Mouse (Mus musculus) liver, embryonic 13.5 days (tissue): Measurements from ENCODE around the gene Pard6b. TPM values are rescaled to one million over a fixed set of nuclear protein-coding genes. Genes with fewer than 3 reads are reported as not detected.

ENCODE experiments used
- ATAC-seq: fragments of 200-750 bp; cut with Nextera tagmentation; 2 replicates; pipeline ENCODE4 v1.8.0; 2017; ENCODE audit warnings: low read depth, mild to moderate bottlenecking, moderate number of reproducible peaks, moderate library complexity
- DNase-seq: peaks from one replicate; pipeline ENCODE4 v3.0.0; 2022
- H3K27ac ChIP-seq: fragments of 300-500 bp; sonication (generic); 2 replicates; pipeline ENCODE4 v1.5.1; 2015; ENCODE audit warnings: moderate library complexity, mild to moderate bottlenecking, inconsistent platforms
- H3K27me3 ChIP-seq: fragments of 300-500 bp; sonication (generic); 2 replicates; pipeline ENCODE4 v1.6.1; 2015; ENCODE audit warnings: mild to moderate bottlenecking, inconsistent platforms
- H3K36me3 ChIP-seq: fragments of 300-500 bp; sonication (generic); 2 replicates; pipeline ENCODE4 v1.6.1; 2015; ENCODE audit warnings: mild to moderate bottlenecking, inconsistent platforms
- H3K4me1 ChIP-seq: fragments of 300-500 bp; sonication (generic); replicated peaks from 2 replicates; pipeline ENCODE4 v1.6.1; 2015; ENCODE audit warnings: inconsistent platforms
- H3K4me2 ChIP-seq: fragments of 300-500 bp; sonication (generic); 2 replicates; pipeline ENCODE4 v1.6.1; 2015; ENCODE audit warnings: inconsistent platforms, mild to moderate bottlenecking, moderate library complexity
- H3K4me3 ChIP-seq: fragments of 300-500 bp; sonication (generic); replicated peaks from 2 replicates; pipeline ENCODE4 v1.5.1; 2015; ENCODE audit warnings: mild to moderate bottlenecking, inconsistent platforms
- H3K9ac ChIP-seq: fragments of 300-500 bp; sonication (generic); 2 replicates; pipeline ENCODE4 v1.6.1; 2015; ENCODE audit warnings: mild to moderate bottlenecking, inconsistent platforms
- H3K9me3 ChIP-seq: fragments of 300-500 bp; sonication (generic); replicated peaks from 2 replicates; pipeline ENCODE4 v1.6.1; 2016; ENCODE audit warnings: inconsistent platforms
- WGBS: fragments of 180-500 bp; shearing (Covaris S2); methylation state at CpG from one replicate; pipeline ENCODE4 v1.1.7; 2015; ENCODE audit not compliant: insufficient replicate concordance; 5-methylcytosine and 5-hydroxymethylcytosine counted together
- polyA plus RNA-seq: library from polyadenylated mRNA; unstranded; fragments of >200 nt; fragmentation: Nextera tagmentation; extraction: Ambion mirVana; gene quantifications from 2 replicates; pipeline ENCODE4 v1.2.1, GENCODE M21; 2015

Pard6b gene
- polyA plus RNA-seq, 1 experiment from 2014 or later = 2.2 TPM

DNA sequence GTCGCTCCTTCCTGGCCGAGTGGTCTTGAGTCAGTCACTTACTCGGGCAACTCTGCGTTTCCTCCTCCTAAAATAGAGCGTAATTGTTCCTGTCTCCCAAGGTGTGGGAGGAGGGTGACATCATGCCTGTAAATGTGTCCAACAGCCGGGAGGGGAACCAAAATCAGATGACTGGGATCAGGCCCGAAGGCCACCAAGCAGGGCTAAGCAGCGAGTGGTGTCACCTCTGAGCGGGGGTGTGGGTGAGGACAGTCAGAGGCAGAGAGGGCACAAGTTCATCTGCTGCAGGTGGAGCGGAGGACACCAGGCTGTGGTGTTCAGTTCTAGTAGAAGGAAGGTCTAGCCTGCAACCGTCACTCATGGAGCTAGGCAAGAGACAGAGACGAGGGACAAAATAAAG lies 17.1 kb upstream of the Pard6b start:
- DNase-seq (no peak), ATAC-seq (0 out of 2 replicates have a peak, but pooled peaks have one; percentile 10)
- WGBS = 73% methylated on average over 12 of the region's 12 CpGs
- Histone ChIP-seq H3K9ac (no peak overlapping the region), H3K27ac (no peak overlapping the region), H3K36me3 (no peaks in the 10 kb centered on the region), H3K4me3 (no peak overlapping the region), H3K27me3 (no peaks in the 10 kb centered on the region), H3K4me2 (no peak overlapping the region), H3K9me3 (no peaks in the 10 kb centered on the region), H3K4me1 (peaks cover 10% of the 10 kb centered on the region; the same call in 1 of the 2 replicates)

- H3K4me3 ChIP-seq = no peak overlapping the region
- no peaks in the 10 kb centered on the region for H3K27me3 ChIP-seq
- H3K36me3 ChIP-seq = no peaks in the 10 kb centered on the region
- H3K9ac ChIP-seq = no peak overlapping the region
- no peaks in the 10 kb centered on the region for H3K9me3 ChIP-seq
- no peak for DNase-seq
- ATAC-seq = no peak
- H3K27ac ChIP-seq = no peak overlapping the region
- H3K4me2 ChIP-seq = no peak overlapping the region
- WGBS = 46% methylated on average over 7 of the region's 7 CpGs
- H3K4me1 ChIP-seq = 0 out of 2 replicates have a peak, but pooled peaks cover 5% of the 10 kb centered on the region
Observed at GRCm38 (mm10) chr2:168065511-168065910, 15.3 kb upstream of the Pard6b start.

GRCm38 (mm10) chr2:168066783-168067182 lies 14.0 kb upstream of the Pard6b start:
- 0 out of 2 replicates have a peak, but pooled peaks cover 5% of the 10 kb centered on the region for H3K4me1 ChIP-seq
- H3K36me3 ChIP-seq = no peaks in the 10 kb centered on the region
- ATAC-seq = no peak
- no peak overlapping the region for H3K27ac ChIP-seq
- no peak overlapping the region for H3K9ac ChIP-seq
- no peaks in the 10 kb centered on the region for H3K9me3 ChIP-seq
- no peaks in the 10 kb centered on the region for H3K27me3 ChIP-seq
- 67% methylated on average over 8 of the region's 8 CpGs for WGBS
- H3K4me3 ChIP-seq = no peak overlapping the region
- H3K4me2 ChIP-seq = no peak overlapping the region
- DNase-seq = no peak

GRCm38 (mm10) chr2:168070425-168070824 lies 10.4 kb upstream of the Pard6b start:
- DNase-seq (no peak), ATAC-seq (no peak)
- Histone ChIP-seq H3K27ac (no peak overlapping the region), H3K4me2 (no peak overlapping the region), H3K9me3 (no peaks in the 10 kb centered on the region), H3K9ac (no peak overlapping the region), H3K4me1 (0 out of 2 replicates have a peak, but pooled peaks cover 16% of the 10 kb centered on the region), H3K27me3 (no peaks in the 10 kb centered on the region), H3K36me3 (no peaks in the 10 kb centered on the region), H3K4me3 (no peak overlapping the region)
- WGBS = 41% methylated on average over 5 of the region's 5 CpGs

GRCm38 (mm10) chr2:168072436-168073131 lies 8.2 kb upstream of the Pard6b start:
- Histone ChIP-seq H3K4me1 (0 out of 2 replicates have a peak, but pooled peaks cover 13% of the 10 kb centered on the region), H3K36me3 (no peaks in the 10 kb centered on the region), H3K27me3 (peaks cover 16% of the 10 kb centered on the region), H3K9me3 (no peaks in the 10 kb centered on the region), H3K4me3 (no peak overlapping the region), H3K4me2 (no peak overlapping the region), H3K9ac (no peak overlapping the region), H3K27ac (no peak overlapping the region)
- DNase-seq (no peak), ATAC-seq (no peak)
- 39% methylated on average over 12 of the region's 12 CpGs for WGBS

- no peaks in the 10 kb centered on the region for H3K36me3 ChIP-seq
- no peak overlapping the region for H3K4me2 ChIP-seq
- WGBS = 76% methylated on average over 5 of the region's 5 CpGs
- H3K4me1 ChIP-seq = peaks cover 19% of the 10 kb centered on the region
- H3K9ac ChIP-seq = no peak overlapping the region
- H3K4me3 ChIP-seq = no peak overlapping the region
- H3K9me3 ChIP-seq = no peaks in the 10 kb centered on the region
- H3K27me3 ChIP-seq = peaks cover 24% of the 10 kb centered on the region
- ATAC-seq = no peak
- H3K27ac ChIP-seq = no peak overlapping the region
- DNase-seq = no peak
Observed at GRCm38 (mm10) chr2:168073722-168074121, 7.1 kb upstream of the Pard6b start.

DNA sequence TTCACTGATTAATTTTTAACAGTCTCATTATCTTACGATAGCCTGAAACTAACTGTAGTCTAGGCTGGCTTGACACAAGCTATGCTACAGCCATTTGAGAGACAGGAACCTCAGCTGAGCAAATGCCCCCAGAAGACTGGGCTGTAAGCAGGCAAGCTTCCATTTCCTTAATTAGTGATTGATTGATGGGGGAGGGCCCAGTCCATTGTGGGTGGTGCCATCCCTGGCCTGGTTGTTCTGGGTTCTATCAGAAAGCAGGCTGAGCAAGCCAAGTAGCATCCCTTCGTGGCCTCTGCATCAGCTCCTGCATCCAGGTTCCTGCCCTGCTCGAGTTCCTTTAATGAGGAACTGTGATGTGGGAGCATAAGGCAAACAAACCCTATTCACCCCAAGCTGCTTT lies 6.3 kb upstream of the Pard6b start:
- Histone ChIP-seq H3K9me3 (no peaks in the 10 kb centered on the region), H3K27me3 (peaks cover 30% of the 10 kb centered on the region), H3K9ac (no peak overlapping the region), H3K4me2 (no peak overlapping the region), H3K4me1 (peaks cover 25% of the 10 kb centered on the region), H3K4me3 (no peak overlapping the region), H3K27ac (no peak overlapping the region), H3K36me3 (no peaks in the 10 kb centered on the region)
- WGBS = 42% methylated on average over 3 of the region's 3 CpGs
- no peak for ATAC-seq
- DNase-seq = no peak

DNA sequence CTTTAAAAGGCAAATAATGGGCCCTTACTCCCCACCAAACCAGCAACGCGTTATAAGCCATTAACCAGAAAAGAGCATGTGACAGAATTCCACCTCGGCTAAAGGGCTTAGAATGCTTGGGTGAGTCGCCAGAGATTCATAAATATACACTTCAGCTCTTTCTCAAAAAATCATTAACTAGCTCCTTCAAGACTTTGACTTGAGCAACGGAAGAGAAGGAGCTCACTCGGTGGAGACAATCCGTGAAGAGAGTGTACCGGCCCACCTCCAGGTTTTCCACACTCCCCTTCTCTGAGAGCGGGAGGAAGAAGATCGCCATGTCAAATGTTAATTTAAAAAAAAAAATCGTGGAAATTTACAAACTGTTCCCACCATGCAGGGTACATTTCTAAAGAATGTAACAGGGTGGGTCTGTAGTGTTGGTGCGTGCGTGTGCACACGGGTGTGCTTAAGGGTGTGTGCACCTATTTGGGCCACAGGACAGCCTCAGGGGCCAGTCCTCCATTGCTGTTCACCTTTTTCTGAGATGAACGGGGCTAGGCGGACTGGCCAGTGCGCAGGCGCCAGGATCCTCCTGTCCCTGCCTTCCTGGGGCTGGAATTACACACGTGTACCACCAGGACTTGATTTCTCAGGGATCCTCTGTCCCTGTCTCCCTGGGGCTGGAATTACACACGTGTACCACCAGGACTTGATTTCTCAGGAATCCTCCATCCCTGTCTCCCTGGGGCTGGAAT lies 3.8 kb upstream of the Pard6b start:
- H3K4me3 ChIP-seq = no peak overlapping the region

DNA sequence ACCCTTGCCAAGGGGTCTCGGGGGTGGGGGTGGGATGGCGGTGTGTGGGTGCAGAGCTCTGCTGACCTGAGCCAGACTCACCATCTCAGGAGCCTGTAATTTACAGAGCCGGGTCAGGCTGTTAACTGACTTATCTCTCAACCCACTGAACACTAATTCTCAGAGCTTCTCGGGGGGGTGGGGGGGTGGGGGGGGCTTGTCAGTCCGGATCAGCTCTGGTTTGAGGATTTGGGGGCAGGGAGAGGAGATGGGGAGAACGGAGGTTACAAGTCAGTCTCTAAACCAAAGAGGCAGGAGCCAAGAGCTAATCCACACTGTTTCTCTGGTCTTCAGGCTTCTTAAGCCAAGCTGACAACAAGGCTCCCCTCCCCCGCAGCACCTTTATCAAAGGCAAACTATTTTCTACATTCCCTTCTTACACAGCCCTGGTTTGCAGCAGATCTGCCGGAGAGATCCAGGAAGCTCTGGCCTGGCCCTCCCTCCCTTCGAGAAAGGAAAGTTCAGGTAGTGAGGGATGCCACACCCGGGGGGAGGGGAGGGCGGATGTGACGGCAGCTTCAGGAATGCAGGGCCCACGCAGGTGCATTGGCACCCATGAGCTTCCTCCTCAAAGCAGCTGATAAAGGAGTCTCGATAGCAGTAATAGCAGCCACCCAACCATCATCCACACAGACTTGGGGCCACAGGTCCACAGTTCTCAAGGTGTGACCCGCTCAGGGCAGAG lies 2.5 kb upstream of the Pard6b start:
- H3K4me3 ChIP-seq = no peak overlapping the region
- no peaks in the 10 kb centered on the region for H3K9me3 ChIP-seq
- peaks cover 56% of the 10 kb centered on the region for H3K4me1 ChIP-seq
- H3K36me3 ChIP-seq = no peaks in the 10 kb centered on the region
- no peak for ATAC-seq
- DNase-seq = no peak
- no peak overlapping the region for H3K4me2 ChIP-seq
- H3K9ac ChIP-seq = no peak overlapping the region
- H3K27ac ChIP-seq = no peak overlapping the region
- peaks cover 59% of the 10 kb centered on the region for H3K27me3 ChIP-seq
- WGBS = 31% methylated on average over 15 of the region's 15 CpGs

More for the DNA sequence above, 3.8 kb upstream of the Pard6b start:
- ATAC-seq (no peak), DNase-seq (no peak)
- Histone ChIP-seq H3K9ac (no peak overlapping the region), H3K27me3 (peaks cover 46% of the 10 kb centered on the region), H3K36me3 (no peaks in the 10 kb centered on the region), H3K27ac (no peak overlapping the region), H3K4me1 (peaks cover 48% of the 10 kb centered on the region), H3K4me2 (no peak overlapping the region), H3K9me3 (no peaks in the 10 kb centered on the region)
- WGBS = 64% methylated on average over 20 of the region's 20 CpGs

- Histone ChIP-seq H3K4me2 (peak overlapping the region; percentile 99), H3K4me3 (peak overlapping the region; percentile 76), H3K4me1 (peaks cover 50% of the 10 kb centered on the region), H3K27me3 (peaks cover 60% of the 10 kb centered on the region), H3K9me3 (no peaks in the 10 kb centered on the region), H3K9ac (peak overlapping the region; percentile 82), H3K36me3 (no peaks in the 10 kb centered on the region), H3K27ac (peak overlapping the region; percentile 73)
- no peak for ATAC-seq
- under 1% methylated on average over 49 of the region's 49 CpGs for WGBS
- DNase-seq = no peak
Observed at GRCm38 (mm10) chr2:168081299-168081932, 612 bp downstream of the Pard6b start.

DNA sequence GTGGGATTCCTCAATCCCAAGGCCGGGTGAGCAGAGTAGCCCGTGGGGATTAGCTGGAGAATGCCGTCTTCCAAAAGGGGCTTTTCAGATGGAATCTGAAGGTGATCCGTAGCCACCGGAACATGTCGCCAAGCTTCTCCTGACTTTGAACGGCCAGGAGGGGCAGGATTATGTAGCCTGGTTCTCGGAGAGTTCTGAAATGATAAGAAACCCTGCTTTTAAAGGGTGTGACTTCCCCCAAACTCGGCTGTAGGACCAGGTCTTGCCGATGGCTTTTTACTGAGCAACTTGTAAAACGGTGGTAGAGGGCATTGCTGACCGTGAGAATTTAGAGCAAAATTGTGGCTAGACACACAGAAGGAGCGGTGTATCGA lies 1.1 kb downstream of the Pard6b start:
- 5% methylated on average over 14 of the region's 14 CpGs for WGBS

More for the DNA sequence above, 1.1 kb downstream of the Pard6b start:
- peaks cover 50% of the 10 kb centered on the region for H3K4me1 ChIP-seq
- DNase-seq (no peak), ATAC-seq (no peak)
- H3K27ac ChIP-seq = no peak overlapping the region
- peak overlapping the region; percentile 76 for H3K4me3 ChIP-seq
- no peaks in the 10 kb centered on the region for H3K36me3 ChIP-seq
- peak overlapping the region; percentile 99 for H3K4me2 ChIP-seq
- H3K27me3 ChIP-seq = peaks cover 58% of the 10 kb centered on the region
- H3K9me3 ChIP-seq = no peaks in the 10 kb centered on the region
- peak overlapping the region; percentile 82 for H3K9ac ChIP-seq
